Mouse (Mus musculus): Measurements from ENCODE around the gene Slc9a1. TPM values are rescaled to one million over a fixed set of nuclear protein-coding genes. Genes with fewer than 3 reads are reported as not detected.

Slc9a1 gene
- total and polyA plus RNA-seq, 3 experiments: 17.0 to 21.5 (median 17.4) TPM

DNA sequence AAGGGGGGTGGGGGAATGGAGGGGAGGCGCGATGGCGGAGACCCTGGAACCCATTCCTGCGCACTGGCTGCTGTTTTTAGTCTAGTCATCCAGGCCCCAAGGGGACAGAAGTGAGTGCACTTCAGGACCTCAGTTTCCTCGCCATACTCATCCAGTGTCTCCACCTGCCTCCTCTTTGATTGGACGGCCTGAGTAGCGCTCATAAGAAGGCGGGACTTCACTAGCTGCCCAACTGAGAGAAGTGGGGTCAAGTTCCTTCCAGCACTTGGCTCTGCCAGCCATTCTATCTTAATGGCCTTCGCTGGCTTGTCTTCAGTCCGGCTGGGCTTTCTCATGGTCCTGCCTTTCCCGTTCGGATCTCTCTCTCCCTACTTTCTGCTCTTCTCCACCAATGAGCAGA lies 99.6 kb downstream of the Slc9a1 start:
- Histone ChIP-seq H3K4me3 (no peak overlapping the region), H3K79me2 (replicated peaks; ENCODE audit: control insufficient read depth, insufficient read depth, low read length) (no peaks in the 10 kb centered on the region), H3K27ac (no peak overlapping the region), H3K36me3 (ENCODE audit: control insufficient read depth, insufficient read depth, low read length) (no peaks in the 10 kb centered on the region), H3K4me1 (ENCODE audit: control insufficient read depth, insufficient read depth, low read length) (no peaks in the 10 kb centered on the region), H3K9ac (ENCODE audit: low read depth, low read length) (no peak overlapping the region), H3K27me3 (ENCODE audit: control insufficient read depth, insufficient read depth, low read length) (no peaks in the 10 kb centered on the region)
- WGBS: 40% methylated on average over 12 of the region's 12 CpGs
- peak in 1 of 2 experiments; percentile 37 for DNase-seq
- no peak for TF ChIP-seq CTCF (IDR thresholded peaks at IDR 0.05)
- no peak for TF ChIP-seq POLR2A (IDR thresholded peaks at IDR 0.05; ENCODE audit: insufficient read depth, low read depth, low read length)
- no peak for TF ChIP-seq EP300 (IDR thresholded peaks at IDR 0.05; ENCODE audit: insufficient read depth, low read depth, low read length)
- intact Hi-C loops (cut with DNase I): no loop called here

DNA sequence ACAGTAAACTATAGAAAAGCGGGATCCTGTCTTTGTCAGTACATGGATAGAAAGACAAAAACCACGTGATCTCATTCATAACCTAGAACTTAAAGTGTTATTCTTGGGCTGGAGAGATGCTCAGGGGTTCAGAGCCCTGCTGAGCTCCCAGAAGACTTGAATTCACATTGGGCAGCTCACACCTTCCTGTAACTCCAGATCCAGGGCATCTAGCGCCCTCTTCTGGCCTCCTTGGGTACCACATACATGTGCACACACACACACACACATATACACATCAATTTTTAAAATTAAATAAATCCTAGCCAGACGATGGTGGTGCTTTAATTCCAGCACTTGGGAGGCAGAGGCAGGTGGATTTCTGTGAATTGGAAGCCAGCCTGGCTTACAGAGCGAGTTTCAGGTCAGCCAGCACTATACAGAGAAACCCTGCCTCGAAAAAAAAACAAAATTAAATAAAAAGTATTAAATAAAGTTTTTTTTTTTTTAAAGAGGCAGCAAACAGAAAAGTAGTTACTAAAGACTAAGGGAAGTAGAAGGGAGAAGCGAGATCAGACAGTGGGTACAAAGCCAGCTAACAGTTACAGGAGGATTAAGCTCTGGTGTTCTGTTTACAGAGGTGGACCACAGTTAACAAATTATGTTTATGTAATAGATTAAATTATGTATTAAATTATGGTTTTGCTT lies 101.8 kb downstream of the Slc9a1 start:
- Histone ChIP-seq H3K79me2 (replicated peaks; ENCODE audit: control insufficient read depth, insufficient read depth, low read length) (no peaks in the 10 kb centered on the region), H3K27me3 (ENCODE audit: control insufficient read depth, insufficient read depth, low read length) (no peaks in the 10 kb centered on the region), H3K36me3 (ENCODE audit: control insufficient read depth, insufficient read depth, low read length) (no peaks in the 10 kb centered on the region), H3K4me3 (no peak overlapping the region), H3K4me1 (ENCODE audit: control insufficient read depth, insufficient read depth, low read length) (no peaks in the 10 kb centered on the region), H3K9ac (ENCODE audit: low read depth, low read length) (no peak overlapping the region), H3K27ac (no peak overlapping the region)
- no peak for DNase-seq
- no peak for TF ChIP-seq EP300 (IDR thresholded peaks at IDR 0.05; ENCODE audit: insufficient read depth, low read depth, low read length)
- no peak for TF ChIP-seq POLR2A (IDR thresholded peaks at IDR 0.05; ENCODE audit: insufficient read depth, low read depth, low read length)
- TF ChIP-seq CTCF (IDR thresholded peaks at IDR 0.05): 0 out of 2 replicates have a peak, but pooled peaks have one; percentile 12
- 84% methylated on average over 7 of the region's 7 CpGs for WGBS
- intact Hi-C loops (cut with DNase I): no loop called here

Small RNA genes lying within 50 kb of the gene (microRNA-seq; reads per million reads assigned to microRNA genes)
- gene Mir5122: 7.7 to 9.5 reads per million in 2 experiments

Other genes starting within 250 kb of the Slc9a1 start
- 10 to 100 TPM; 77.5 to 83.8 TPM for gene Wasf2, start 239.2 kb upstream of the Slc9a1 start, total RNA-seq (2021)
- gene Wasf2, start 239.2 kb upstream of the Slc9a1 start, polyA plus RNA-seq (2012; rRNA removed): 34.6 and 39.7 TPM in 2 replicates
- gene Cd164l2, start 157.6 kb upstream of the Slc9a1 start, total RNA-seq (2021): not detected
- gene Cd164l2, start 157.6 kb upstream of the Slc9a1 start, polyA plus RNA-seq (2012; rRNA removed): 0.53 and 0.66 TPM in 2 replicates
- gene Gpr3, start 157.2 kb upstream of the Slc9a1 start, total RNA-seq (2021): under 1 TPM in 1 of 2 experiments, not detected in 1; 0.11 TPM
- gene Gpr3, start 157.2 kb upstream of the Slc9a1 start, polyA plus RNA-seq (2012; rRNA removed): 0.15 and 0.37 TPM in 2 replicates
- gene Map3k6, start 128.9 kb upstream of the Slc9a1 start, total RNA-seq (2021): 10 to 100 TPM; 16.3 to 27.3 TPM
- gene Map3k6, start 128.9 kb upstream of the Slc9a1 start, polyA plus RNA-seq (2012; rRNA removed): 12.0 and 15.7 TPM in 2 replicates
- under 1 TPM; 0.29 to 0.61 TPM for gene Sytl1, start 106.6 kb upstream of the Slc9a1 start, total RNA-seq (2021)
- gene Sytl1, start 106.6 kb upstream of the Slc9a1 start, polyA plus RNA-seq (2012; rRNA removed): 0.53 and 0.80 TPM in 2 replicates
- 10 to 100 TPM; 31.9 to 33.9 TPM for gene Tmem222, start 91.9 kb upstream of the Slc9a1 start, total RNA-seq (2021)
- gene Tmem222, start 91.9 kb upstream of the Slc9a1 start, polyA plus RNA-seq (2012; rRNA removed): 48.3 and 72.9 TPM in 2 replicates
- 10 to 100 TPM; 73.6 to 96.1 TPM for gene Wdtc1, start 16.2 kb upstream of the Slc9a1 start, total RNA-seq (2021)
- 61.8 and 65.1 TPM in 2 replicates for gene Wdtc1, start 16.2 kb upstream of the Slc9a1 start, polyA plus RNA-seq (2012; rRNA removed)
- gene Tent5b, start 110.4 kb downstream of the Slc9a1 start, total RNA-seq (2021): 1 to 10 TPM; 2.0 to 2.3 TPM
- 1.4 and 1.9 TPM in 2 replicates for gene Tent5b, start 110.4 kb downstream of the Slc9a1 start, polyA plus RNA-seq (2012; rRNA removed)
- gene Trnp1, start 128.8 kb downstream of the Slc9a1 start, total RNA-seq (2021): 1 to 10 TPM; 2.0 to 2.1 TPM
- 2.3 and 2.4 TPM in 2 replicates for gene Trnp1, start 128.8 kb downstream of the Slc9a1 start, polyA plus RNA-seq (2012; rRNA removed)
- gene Kdf1, start 149.3 kb downstream of the Slc9a1 start, total RNA-seq (2021): not detected
- 0.23 TPM in 1 of 2 replicates, not detected in the other for gene Kdf1, start 149.3 kb downstream of the Slc9a1 start, polyA plus RNA-seq (2012; rRNA removed)
- 10 to 100 TPM; 70.5 to 78.8 TPM for gene Nudc, start 176.3 kb downstream of the Slc9a1 start, total RNA-seq (2021)
- gene Nudc, start 176.3 kb downstream of the Slc9a1 start, polyA plus RNA-seq (2012; rRNA removed): 40.5 and 52.5 TPM in 2 replicates
- gene Nr0b2, start 183.7 kb downstream of the Slc9a1 start, total RNA-seq (2021): 10 to 100 TPM; 13.1 to 14.5 TPM
- 28.3 and 45.4 TPM in 2 replicates for gene Nr0b2, start 183.7 kb downstream of the Slc9a1 start, polyA plus RNA-seq (2012; rRNA removed)
- 1 to 10 TPM; 3.4 to 5.0 TPM for gene Gpatch3, start 205.0 kb downstream of the Slc9a1 start, total RNA-seq (2021)
- 1.9 and 2.1 TPM in 2 replicates for gene Gpatch3, start 205.0 kb downstream of the Slc9a1 start, polyA plus RNA-seq (2012; rRNA removed)
- gene Gpn2, start 214.7 kb downstream of the Slc9a1 start, total RNA-seq (2021): 1 to 10 TPM; 6.8 to 7.3 TPM
- 12.1 and 17.7 TPM in 2 replicates for gene Gpn2, start 214.7 kb downstream of the Slc9a1 start, polyA plus RNA-seq (2012; rRNA removed)
- gene Sfn, start 232.5 kb downstream of the Slc9a1 start, total RNA-seq (2021): 1 to 10 TPM; 1.2 TPM
- 1.4 and 2.0 TPM in 2 replicates for gene Sfn, start 232.5 kb downstream of the Slc9a1 start, polyA plus RNA-seq (2012; rRNA removed)